Mouse (Mus musculus): ENCODE results near the gene Ufsp2.

The Ufsp2 gene

GRCm38 (mm10) chr8:45999138-45999783 is 23.9 kb downstream of the Ufsp2 start, which contains the start of gene Lrp2bp:
TSS of gene Lrp2bp (plus strand) at chr8:45999303.
- peak; percentile 37 for DNase-seq (ENCODE audit: low read depth, low spot score)
- H3K27me3 ChIP-seq (ENCODE audit: control insufficient read depth, insufficient read depth, low read length, poor library complexity, severe bottlenecking) = no peaks in the 10 kb centered on the region
- peaks cover 7% of the 10 kb centered on the region; the same call in 1 of the 2 replicates for H3K36me3 ChIP-seq (ENCODE audit: control insufficient read depth, insufficient read depth, low read length, poor library complexity, severe bottlenecking)

GRCm38 (mm10) chr8:45999784-46000705 is 24.7 kb downstream of the Ufsp2 start:
- peak; percentile 98 for DNase-seq (ENCODE audit: low read depth, low spot score)
- no peaks in the 10 kb centered on the region for H3K27me3 ChIP-seq (ENCODE audit: control insufficient read depth, insufficient read depth, low read length, poor library complexity, severe bottlenecking)

GRCm38 (mm10) chr8:46005596-46005995 is 30.3 kb downstream of the Ufsp2 start, which contains the start of gene Ankrd37:
TSS of gene Ankrd37 (minus strand) at chr8:46005707.
- H3K27me3 ChIP-seq (ENCODE audit: control insufficient read depth, insufficient read depth, low read length, poor library complexity, severe bottlenecking) = no peaks in the 10 kb centered on the region
- H3K36me3 ChIP-seq (ENCODE audit: control insufficient read depth, insufficient read depth, low read length, poor library complexity, severe bottlenecking) = no peaks in the 10 kb centered on the region
- no peak for DNase-seq (ENCODE audit: low read depth, low spot score)

More at GRCm38 (mm10) chr8:45999784-46000705, 24.7 kb downstream of the Ufsp2 start:
- H3K36me3 ChIP-seq (ENCODE audit: control insufficient read depth, insufficient read depth, low read length, poor library complexity, severe bottlenecking) = peaks cover 7% of the 10 kb centered on the region; the same call in 1 of the 2 replicates

GRCm38 (mm10) chr8:46007050-46007672 is 31.8 kb downstream of the Ufsp2 start:
- H3K27me3 ChIP-seq (ENCODE audit: control insufficient read depth, insufficient read depth, low read length, poor library complexity, severe bottlenecking) = no peaks in the 10 kb centered on the region
- no peaks in the 10 kb centered on the region for H3K36me3 ChIP-seq (ENCODE audit: control insufficient read depth, insufficient read depth, low read length, poor library complexity, severe bottlenecking)
- no peak for DNase-seq (ENCODE audit: low read depth, low spot score)

GRCm38 (mm10) chr8:46010306-46010705 is 35.0 kb downstream of the Ufsp2 start:
- DNase-seq (ENCODE audit: low read depth, low spot score) = no peak
- no peaks in the 10 kb centered on the region for H3K36me3 ChIP-seq (ENCODE audit: control insufficient read depth, insufficient read depth, low read length, poor library complexity, severe bottlenecking)
- no peaks in the 10 kb centered on the region for H3K27me3 ChIP-seq (ENCODE audit: control insufficient read depth, insufficient read depth, low read length, poor library complexity, severe bottlenecking)

- Histone ChIP-seq H3K27me3 (ENCODE audit: control insufficient read depth, insufficient read depth, low read length, poor library complexity, severe bottlenecking) (no peaks in the 10 kb centered on the region), H3K36me3 (ENCODE audit: control insufficient read depth, insufficient read depth, low read length, poor library complexity, severe bottlenecking) (no peaks in the 10 kb centered on the region)
- no peak for DNase-seq (ENCODE audit: low read depth, low spot score)
Measured at GRCm38 (mm10) chr8:46010746-46011680, 35.7 kb downstream of the Ufsp2 start.

- Histone ChIP-seq H3K36me3 (ENCODE audit: control insufficient read depth, insufficient read depth, low read length, poor library complexity, severe bottlenecking) (no peaks in the 10 kb centered on the region), H3K27me3 (ENCODE audit: control insufficient read depth, insufficient read depth, low read length, poor library complexity, severe bottlenecking) (no peaks in the 10 kb centered on the region)
- no peak for DNase-seq (ENCODE audit: low read depth, low spot score)
Measured at GRCm38 (mm10) chr8:46022203-46022602, 46.9 kb downstream of the Ufsp2 start.

GRCm38 (mm10) chr8:46022758-46023157 is 47.4 kb downstream of the Ufsp2 start:
- no peak for DNase-seq (ENCODE audit: low read depth, low spot score)
- Histone ChIP-seq H3K27me3 (ENCODE audit: control insufficient read depth, insufficient read depth, low read length, poor library complexity, severe bottlenecking) (no peaks in the 10 kb centered on the region), H3K36me3 (ENCODE audit: control insufficient read depth, insufficient read depth, low read length, poor library complexity, severe bottlenecking) (no peaks in the 10 kb centered on the region)

- Histone ChIP-seq H3K36me3 (ENCODE audit: control insufficient read depth, insufficient read depth, low read length, poor library complexity, severe bottlenecking) (peaks cover 2% of the 10 kb centered on the region; the same call in 1 of the 2 replicates), H3K27me3 (ENCODE audit: control insufficient read depth, insufficient read depth, low read length, poor library complexity, severe bottlenecking) (no peaks in the 10 kb centered on the region)
- no peak for DNase-seq (ENCODE audit: low read depth, low spot score)
Measured at GRCm38 (mm10) chr8:46024392-46024791, 49.1 kb downstream of the Ufsp2 start.

GRCm38 (mm10) chr8:46036217-46036616 is 60.9 kb downstream of the Ufsp2 start:
- peaks cover 20% of the 10 kb centered on the region for H3K36me3 ChIP-seq (ENCODE audit: control insufficient read depth, insufficient read depth, low read length, poor library complexity, severe bottlenecking)
- H3K27me3 ChIP-seq (ENCODE audit: control insufficient read depth, insufficient read depth, low read length, poor library complexity, severe bottlenecking) = no peaks in the 10 kb centered on the region

GRCm38 (mm10) chr8:46039666-46040065 is 64.3 kb downstream of the Ufsp2 start:
- peaks cover 21% of the 10 kb centered on the region for H3K36me3 ChIP-seq (ENCODE audit: control insufficient read depth, insufficient read depth, low read length, poor library complexity, severe bottlenecking)
- H3K27me3 ChIP-seq (ENCODE audit: control insufficient read depth, insufficient read depth, low read length, poor library complexity, severe bottlenecking) = no peaks in the 10 kb centered on the region
- no peak for DNase-seq (ENCODE audit: low read depth, low spot score)

More at GRCm38 (mm10) chr8:46036217-46036616, 60.9 kb downstream of the Ufsp2 start:
- no peak for DNase-seq (ENCODE audit: low read depth, low spot score)

GRCm38 (mm10) chr8:46040260-46040659 is 64.9 kb downstream of the Ufsp2 start:
- H3K27me3 ChIP-seq (ENCODE audit: control insufficient read depth, insufficient read depth, low read length, poor library complexity, severe bottlenecking) = no peaks in the 10 kb centered on the region
- H3K36me3 ChIP-seq (ENCODE audit: control insufficient read depth, insufficient read depth, low read length, poor library complexity, severe bottlenecking) = peaks cover 18% of the 10 kb centered on the region
- DNase-seq (ENCODE audit: low read depth, low spot score) = no peak

All from splenic B cell, adult 2 months (primary cell).